Mouse (Mus musculus) spleen, postnatal 14 days (tissue): ENCODE data around the gene Gm6482.
"Not testable (repeated sequence)": the region's sequence is repeated elsewhere in the genome, so short reads cannot be mapped to it uniquely, and the experiment has no call there.

ENCODE experiments used
- DNase-seq, 2 experiments: peaks; one replicate each; pipeline ENCODE4 v3.0.0; 2021 to 2022; ENCODE audit warnings: low spot score in 2 of 2

The Gm6482 gene

DNA sequence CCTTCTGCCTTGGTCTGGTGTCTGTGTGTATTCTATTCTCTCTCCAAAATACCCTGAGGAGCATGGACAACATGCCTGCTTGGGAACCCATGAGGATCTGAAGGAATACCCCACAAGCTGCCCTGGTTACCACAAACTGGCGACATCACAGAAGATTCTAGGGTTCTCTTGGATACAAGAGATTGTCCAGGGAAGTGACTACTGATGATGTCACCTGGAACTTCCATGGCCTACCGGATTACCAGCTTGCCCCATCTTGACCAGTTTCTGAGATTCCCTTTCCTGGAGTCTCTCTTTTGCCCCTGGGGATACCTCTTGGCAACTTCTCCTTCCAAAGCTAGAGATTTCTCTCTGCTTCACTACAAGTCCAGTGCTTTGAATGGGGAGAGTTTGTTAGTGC lies at the start of gene Gm6482:
TSS of gene Gm6482 (minus strand) at position 101 of the 400 bp plus-strand sequence.
- not testable (repeated sequence) for DNase-seq

DNA sequence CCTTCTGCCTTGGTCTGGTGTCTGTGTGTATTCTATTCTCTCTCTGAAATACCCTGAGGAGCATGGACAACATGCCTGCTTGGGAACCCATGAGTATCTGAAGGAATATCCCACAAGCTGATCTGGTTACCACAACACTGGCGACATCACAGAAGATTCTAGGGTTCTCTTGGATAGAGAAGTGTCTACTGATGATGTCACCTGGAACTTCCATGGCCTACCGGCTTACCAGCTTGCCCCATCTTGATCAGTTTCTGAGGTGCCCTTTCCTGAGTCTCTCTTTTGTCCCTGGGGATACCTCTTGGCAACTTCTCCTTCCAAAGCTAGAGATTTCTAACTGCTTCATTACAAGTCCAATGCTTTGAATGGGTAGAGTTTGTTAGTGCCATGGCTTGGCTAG lies 45.3 kb upstream of the Gm6482 start, which contains the start of gene Gm7954:
TSS of gene Gm7954 (minus strand) at position 101 of the 400 bp plus-strand sequence.
- not testable (repeated sequence) for DNase-seq

DNA sequence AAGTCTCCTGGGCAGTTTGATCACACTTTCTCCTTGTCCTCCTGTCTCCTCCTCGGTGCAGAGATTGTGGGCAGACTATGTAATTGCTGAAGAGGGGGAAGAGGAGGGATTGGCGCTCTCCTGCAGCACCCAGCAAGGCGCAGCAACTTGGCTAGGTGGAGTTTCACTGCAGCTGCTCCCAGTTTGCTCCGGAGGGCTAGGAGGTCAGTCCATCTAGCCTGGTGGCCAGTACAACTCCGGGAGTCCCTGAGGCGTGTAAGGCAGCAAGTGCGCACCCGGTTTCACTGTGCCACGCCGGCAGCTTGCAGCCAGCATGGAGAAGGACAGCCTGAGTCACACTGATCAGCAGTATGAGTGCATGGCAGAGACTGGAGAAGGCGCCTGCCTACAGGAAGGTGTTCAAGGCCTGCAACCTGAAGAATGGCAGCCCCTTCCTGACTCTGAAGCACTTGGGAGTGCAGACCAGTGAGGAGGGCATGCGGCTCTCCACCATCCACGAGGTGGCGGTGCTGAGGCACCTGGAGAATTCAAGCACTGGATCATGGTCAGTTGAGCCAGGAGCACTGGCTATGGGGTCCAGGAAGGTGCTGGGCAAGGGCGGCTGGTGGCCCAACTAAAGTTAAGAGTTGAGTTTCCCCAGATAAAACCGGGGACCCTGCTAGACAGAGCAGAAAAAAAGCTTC lies 17.5 kb upstream of the Gm6482 start:
- DNase-seq = not testable (repeated sequence)

GRCm38 (mm10) chr14:41424694-41425093 lies 16.6 kb upstream of the Gm6482 start:
- not testable (repeated sequence) for DNase-seq

GRCm38 (mm10) chr14:41386279-41386678 lies 21.8 kb downstream of the Gm6482 start, which contains the start of gene Gm7945:
Gm7945 (minus strand) TSS chr14:41386379.
- not testable (repeated sequence) for DNase-seq
